Mouse (Mus musculus): ENCODE results near the gene Syn3.
"Not testable (repeated sequence)": the region's sequence is repeated elsewhere in the genome, so short reads cannot be mapped to it uniquely, and the experiment has no call there.

Gene Syn3

DNA sequence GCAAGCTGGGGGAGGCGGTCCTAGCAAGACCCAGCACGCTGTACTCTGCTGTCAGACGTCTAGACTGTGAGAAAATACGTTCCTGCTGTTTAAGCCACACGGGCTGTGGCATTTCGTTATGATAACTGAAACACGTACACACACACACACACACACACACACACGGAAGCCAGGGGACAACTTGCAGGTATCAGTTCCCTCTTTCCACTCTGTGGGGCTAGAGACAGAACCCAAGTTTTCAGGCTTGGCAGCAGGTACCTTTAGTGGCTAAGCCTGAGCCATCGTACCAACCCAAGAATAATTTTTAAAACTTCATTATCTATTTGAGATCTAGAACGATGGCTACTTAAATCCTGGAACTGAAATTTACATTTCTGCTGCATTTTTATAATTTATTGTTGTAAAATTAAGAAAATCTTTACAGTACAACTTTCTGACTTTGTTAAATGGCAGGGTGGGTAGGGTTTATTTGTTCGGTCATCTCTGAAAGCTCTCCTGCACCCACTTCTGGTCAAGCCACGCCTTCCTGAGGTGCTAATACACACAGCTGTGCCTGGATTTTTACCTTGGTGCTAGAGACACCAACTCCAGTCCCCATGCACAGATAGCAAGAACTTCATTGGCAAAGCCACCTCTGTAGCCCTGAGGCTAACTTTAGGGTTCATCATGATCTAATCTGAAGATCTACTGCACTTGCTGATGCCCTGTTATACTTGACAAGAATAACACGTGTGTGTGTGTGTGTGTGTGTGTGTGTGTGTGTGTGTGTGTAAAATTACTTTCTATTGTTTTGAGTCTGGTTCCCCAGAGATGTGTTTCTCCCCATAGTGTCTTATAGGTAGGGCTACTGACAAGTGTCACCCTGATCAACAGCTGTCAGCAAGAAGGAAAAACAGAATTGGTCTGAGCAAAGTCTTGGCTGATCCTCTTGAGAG is 29.8 kb downstream of the Syn3 start:
- no peak for DNase-seq (ENCODE audit: low spot score in 2 of 2)

DNA sequence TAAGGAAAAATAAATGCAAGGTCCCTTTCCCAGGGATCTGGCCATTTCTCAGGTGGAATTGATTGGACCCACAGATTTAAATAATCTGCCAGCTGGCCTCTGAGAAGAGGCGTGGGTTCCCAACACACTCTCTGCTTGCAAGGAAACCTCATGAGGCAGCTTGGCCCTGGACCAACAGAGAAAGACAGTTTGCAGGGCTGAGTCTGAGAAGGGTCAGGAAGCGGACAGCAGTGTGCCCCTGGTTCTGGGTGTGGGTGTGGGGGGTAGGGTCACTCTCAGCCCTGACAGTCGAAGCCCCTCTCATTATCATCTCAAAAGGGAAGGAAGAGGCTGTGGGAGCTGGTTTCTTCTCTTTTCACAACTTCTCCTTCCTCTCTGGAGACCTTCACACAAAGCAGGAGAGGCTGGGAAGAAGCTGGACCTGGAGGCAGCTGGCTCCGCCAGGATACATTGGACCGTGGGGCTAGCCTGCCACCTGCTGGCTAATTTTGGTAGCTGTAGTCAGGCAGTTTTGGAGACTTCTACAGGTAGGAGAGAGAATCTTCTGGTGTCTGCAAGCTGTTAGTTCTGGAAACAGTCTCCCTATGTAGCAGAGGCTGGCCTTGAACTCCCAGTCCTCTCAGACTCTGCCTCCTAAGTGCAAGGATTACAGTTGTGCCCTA is 35.0 kb downstream of the Syn3 start:
- peak; percentile 3 to 34 for DNase-seq (ENCODE audit: low spot score in 2 of 2)

DNA sequence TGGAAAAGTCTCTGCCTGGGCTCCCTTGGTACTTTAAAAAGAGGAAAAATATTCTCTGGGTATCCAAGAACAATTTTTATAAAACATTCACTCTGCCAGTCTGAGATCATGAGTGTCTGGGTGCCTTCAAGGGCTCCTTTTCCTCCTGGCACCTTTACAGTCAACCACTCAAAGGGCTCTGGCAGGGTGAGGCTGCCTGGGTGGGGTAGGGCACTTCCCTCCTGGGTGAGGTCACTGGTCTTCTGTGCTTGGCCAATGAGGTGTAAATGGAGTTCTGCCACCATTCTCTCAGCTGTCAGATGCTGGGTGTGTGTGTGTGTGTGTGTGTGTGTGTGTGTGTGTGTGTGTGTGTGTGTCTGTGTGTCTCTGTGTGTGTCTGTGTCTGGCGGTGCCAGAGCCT is 39.1 kb downstream of the Syn3 start:
- DNase-seq (ENCODE audit: low spot score in 2 of 2): no peak

DNA sequence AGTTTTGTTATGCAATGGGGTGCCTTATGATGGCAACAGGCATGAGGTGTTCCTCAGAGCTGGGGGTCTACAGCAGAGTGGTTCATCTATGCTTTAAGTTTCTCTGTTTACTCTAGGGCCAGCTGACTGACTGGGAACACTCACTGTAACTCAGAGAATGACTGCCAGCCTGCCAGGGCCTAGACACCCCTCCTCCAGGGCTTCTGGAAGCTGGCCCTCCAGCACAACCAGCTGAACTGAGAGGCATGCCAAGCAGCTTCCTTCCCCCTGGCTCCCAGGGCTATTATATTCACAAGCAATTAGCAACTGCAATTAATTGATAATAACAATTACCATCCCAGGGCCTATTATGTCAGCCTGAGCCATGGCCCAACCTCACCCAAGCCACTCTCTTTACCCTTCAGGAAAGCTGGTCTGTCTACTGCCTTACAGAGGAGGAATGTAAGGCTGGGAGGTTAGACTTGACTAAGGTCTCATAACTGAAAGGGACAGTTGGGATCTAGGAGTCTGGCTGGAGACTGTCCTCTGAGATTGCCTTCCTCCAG is 41.0 kb downstream of the Syn3 start:
- no peak for DNase-seq (ENCODE audit: low spot score in 2 of 2)

DNA sequence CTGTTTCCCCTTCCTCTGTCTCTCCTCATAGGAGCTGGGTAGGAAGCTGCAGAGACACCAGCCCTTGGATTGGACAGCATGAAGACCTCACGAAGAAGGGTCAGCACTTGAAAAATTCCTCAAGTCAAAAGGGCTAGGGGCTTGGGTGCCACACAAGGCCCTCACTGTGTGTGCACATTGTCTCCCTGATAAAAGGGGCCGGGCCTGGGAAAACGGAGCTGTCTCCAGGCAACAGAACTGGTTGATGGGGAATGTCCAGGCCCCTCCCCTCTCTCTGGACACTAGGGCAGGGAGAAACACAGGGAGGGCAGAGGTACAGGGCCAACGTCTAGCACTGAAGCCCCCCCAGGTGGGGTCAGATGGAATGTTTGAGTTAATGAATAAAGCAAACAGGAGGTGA is 41.5 kb downstream of the Syn3 start:
- DNase-seq (ENCODE audit: low spot score in 2 of 2): no peak

DNA sequence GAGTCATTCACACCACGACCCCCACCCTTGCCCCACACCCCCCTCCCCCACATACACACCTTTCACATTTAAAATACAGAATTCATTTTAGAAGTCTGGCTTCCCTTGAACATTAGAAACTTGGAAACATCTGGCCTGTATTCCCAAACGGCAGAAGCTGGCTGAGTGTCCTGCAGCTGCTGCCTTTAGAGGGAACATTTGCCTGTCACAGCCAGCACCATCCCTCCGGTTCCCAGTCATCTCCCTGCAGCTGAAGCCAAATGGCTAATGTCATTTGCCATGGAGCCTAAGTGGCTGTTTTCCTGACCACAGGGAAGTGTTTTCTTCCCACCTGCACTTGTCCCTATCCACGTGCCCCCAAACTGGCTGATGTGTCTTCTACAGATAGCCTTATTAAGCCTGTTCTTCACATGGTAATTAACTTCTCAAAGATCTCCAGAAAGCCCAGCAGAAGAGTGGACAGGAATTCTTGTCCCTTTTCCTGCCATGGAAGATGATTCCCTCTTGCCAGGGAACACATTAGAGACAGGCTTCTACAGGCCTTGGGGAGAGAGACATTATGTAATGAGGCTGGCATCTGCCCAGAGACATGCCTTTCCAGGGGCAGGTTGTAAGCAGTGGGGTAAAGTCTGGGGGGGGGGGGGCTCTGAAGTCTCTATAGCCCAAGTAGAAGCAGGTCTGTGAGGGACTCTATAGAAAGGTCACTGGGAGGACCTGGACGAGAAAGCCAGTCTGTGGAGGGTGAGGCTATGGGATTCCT is 43.2 kb downstream of the Syn3 start:
- no peak for DNase-seq (ENCODE audit: low spot score in 2 of 2)

DNA sequence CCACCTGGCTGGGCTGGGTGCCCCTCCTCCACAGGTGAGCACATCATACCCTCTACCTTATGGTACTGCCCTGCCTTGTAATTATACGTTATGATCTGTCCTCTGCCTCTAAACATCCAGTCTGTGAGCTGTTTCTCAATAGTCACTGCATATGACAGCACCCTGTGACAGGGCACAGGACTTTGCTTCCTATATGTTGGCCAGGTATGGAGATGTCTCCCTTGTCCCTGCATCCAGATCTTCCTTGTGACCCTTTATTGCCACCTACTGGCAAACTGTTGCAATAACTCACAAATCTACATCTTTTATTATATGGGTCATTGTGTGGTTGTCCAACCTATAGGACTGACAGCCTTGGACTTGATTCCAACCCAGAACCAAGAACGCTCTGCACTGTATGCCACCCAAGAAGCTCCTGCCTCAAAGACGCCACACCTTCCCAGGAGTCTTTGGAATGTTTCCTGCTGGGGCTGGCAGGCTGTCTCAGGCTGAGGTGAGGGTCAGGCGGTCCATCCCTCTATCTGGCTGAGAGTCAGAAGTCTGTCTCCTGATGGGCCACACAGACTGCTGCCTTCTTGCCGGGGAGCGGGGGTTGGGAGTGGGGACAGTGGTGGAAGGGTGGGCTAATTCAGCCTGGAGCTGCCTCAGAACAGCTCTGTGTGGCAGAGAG is 46.2 kb downstream of the Syn3 start:
- no peak for DNase-seq (ENCODE audit: low spot score in 2 of 2)

DNA sequence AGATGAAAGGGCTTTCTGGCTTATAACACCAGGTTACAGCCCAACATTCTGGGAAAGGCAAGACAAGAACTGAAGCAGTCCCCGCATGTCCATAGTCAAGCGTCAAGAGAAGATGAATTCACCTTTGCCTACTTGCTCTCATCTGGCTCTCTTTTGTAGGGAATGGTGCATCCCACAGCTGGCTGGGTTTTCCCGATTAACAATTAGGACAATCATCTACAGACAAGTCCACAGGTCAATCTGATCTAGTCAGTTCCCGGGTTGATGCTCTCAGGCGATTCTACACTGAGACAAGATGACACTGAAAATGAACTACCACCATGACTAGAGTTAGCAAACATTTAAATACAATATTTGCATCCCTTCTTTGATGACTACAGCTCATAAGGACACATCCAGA is 47.4 kb downstream of the Syn3 start:
- no peak for DNase-seq (ENCODE audit: low spot score in 2 of 2)

DNA sequence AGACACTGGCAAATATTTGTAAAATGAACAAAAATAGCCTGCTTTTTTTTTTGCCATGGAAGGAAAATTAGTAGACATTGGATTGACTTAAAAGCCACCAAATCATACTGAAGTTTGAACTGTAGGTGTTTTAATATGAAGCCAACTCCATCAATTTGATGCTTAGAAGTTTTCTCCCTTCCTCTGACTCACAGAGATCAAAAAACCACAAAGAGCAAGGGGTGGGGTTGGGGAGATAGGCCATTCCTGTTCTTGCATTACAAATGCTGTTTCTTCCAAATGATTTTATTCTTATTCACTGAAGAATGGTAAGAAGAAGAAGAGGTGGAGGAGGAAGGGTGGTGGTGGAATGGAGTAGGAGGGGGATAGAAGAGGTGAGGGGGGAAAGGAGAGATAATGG is 52.0 kb downstream of the Syn3 start:
- DNase-seq (ENCODE audit: low spot score in 2 of 2): no peak

DNA sequence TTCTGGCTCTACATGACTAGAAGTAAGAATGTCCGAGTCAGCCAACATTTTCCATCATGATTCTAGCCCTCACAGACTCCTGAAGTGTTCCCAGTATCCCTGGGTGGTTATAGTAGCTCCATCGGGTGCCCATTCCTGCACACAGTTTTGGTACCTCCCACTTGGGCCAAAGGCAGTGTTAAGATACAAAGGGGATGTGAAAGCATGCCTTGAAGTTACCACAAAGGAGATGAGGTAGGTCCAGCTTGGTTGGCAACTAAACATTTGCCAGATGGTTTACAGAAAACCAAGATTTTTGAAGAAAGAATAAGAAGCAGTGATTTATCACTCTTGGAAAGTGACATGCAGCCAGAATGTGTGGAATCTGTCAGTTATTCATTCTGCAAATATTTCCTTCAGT is 53.5 kb downstream of the Syn3 start:
- no peak for DNase-seq (ENCODE audit: low spot score in 2 of 2)

DNA sequence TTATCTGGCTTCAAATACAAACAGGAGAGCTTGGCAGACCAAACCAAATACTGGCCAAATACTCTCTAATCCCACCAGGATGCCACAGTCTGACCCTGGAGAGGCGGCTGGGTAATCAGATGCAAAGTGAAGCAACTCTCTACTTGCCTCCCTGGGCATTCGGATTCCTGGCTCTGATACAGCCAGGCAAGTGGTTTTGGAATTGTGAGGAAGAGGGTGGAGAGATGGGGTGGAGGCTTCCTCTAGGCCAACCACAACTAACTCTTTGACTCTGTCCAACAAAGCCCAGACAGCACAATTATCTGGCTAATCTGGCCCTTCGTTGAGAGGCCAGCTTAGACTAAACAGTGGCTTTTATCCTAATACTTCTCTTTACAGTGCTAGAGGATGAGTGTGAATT is 54.0 kb downstream of the Syn3 start:
- DNase-seq (ENCODE audit: low spot score in 2 of 2): no peak

DNA sequence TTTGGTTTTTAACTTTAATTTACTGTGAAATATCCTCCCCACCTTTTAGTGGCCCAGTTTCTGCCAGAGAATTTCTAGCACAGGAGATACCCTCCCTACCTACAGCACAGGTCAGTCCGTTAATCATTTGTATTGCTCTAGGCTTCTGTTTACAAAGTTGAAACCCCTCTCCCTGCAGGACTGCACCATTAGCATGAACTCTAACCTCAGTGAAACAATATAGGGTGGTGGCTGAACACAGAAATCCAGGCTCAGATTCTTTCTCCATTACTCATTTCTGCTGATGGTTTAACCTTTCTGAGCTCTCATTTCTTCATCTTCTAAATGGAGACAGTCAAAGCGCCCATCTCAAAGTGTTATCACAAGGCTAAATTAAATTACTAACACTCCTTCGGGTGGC is 56.9 kb downstream of the Syn3 start:
- no peak for DNase-seq (ENCODE audit: low spot score in 2 of 2)

DNA sequence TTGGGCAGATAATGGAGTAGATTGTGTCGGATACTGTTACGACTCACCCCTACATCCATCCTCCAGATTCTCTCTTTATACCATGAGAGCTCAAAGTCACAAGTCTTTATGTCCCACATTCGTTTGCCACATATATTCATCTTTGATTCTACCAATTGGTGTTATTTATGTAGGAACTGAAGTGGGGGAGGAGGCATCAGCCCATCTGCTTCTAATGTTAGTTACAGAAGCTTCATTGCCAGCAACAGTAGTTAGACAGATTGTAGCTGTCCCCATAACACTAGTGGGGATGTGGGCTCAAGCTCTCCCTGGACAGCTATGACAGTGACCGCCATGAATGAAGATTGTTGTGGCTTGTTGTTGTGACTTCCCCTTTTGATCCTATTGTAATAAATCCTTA is 59.1 kb downstream of the Syn3 start:
- DNase-seq (ENCODE audit: low spot score in 2 of 2): no peak

DNA sequence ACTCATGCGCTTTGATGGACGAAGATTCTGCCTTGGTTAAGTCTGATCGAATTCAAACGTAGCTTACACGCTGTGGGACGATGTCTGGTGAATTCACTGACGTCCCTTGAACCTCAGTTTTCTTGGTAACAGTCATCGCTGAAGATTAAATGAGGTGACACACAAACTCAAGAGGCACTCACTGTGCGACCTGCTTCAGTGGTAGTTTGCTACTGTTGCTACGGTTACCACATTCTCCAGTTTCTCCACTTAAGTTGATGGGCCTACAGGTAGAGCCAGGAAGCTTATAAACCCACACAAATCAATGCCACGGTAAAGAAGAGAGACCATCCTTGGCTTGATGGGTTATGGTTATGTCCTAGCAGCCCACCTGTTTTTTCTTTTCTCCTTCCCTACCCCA is 61.4 kb downstream of the Syn3 start:
- no peak for DNase-seq (ENCODE audit: low spot score in 2 of 2)

DNA sequence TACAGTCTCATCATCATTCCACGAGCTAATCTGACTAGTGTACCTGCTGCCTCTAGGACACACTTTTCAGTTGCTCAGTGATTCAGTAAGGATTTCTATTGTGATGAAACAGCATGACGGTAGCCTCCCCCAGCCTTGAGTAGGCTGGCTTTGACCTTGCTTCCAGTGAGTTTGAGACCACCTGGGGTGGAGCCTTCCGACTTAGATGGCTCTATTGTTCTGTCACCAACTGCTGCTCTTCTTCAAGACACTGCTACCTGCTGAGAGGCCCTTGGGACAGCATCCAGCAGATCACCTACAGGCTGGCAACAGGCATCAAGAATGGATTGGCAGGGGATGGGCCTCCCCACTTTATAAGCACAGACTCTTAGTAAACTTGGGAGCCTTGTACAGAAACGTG is 63.7 kb downstream of the Syn3 start:
- not testable (repeated sequence) for DNase-seq (ENCODE audit: low spot score in 2 of 2)

DNA sequence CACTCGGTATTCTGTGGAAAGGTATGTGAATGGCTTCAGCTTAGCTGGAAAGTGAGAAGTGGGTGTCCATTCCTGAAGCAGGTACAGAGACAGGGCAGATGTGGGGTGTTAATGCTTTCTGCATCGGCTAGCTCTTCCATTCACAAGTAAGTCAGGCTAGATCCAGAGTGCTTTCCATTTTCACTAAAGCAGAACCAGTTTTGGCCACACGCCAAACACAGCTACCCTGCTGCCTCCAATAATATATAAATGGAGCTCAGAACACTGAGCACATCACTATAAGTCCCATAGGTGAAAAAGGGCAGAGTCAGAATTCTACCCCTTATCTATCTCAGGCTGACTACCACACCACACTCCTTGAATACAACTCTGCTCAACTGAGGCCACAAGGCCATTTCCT is 69.0 kb downstream of the Syn3 start:
- DNase-seq (ENCODE audit: low spot score in 2 of 2): no peak

DNA sequence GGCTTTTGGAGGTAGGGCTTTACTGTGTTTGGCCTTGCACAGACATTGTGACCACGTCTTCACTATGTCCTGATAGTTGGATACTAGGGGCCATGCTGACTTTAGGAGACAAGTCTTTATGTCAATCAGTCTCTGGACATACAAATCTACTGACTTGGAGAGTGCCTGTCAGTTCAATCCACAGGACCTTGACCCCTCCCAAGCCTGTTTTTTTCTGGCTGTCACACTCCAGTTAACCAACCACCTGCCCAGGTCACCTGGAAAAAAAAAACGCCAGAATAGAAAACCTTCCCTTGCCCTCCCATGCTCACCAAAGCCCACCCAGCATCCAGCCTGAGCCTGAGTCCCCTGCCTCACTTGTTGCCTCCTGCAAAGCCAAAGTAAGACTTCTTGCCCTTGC is 70.7 kb downstream of the Syn3 start:
- DNase-seq (ENCODE audit: low spot score in 2 of 2): no peak

DNA sequence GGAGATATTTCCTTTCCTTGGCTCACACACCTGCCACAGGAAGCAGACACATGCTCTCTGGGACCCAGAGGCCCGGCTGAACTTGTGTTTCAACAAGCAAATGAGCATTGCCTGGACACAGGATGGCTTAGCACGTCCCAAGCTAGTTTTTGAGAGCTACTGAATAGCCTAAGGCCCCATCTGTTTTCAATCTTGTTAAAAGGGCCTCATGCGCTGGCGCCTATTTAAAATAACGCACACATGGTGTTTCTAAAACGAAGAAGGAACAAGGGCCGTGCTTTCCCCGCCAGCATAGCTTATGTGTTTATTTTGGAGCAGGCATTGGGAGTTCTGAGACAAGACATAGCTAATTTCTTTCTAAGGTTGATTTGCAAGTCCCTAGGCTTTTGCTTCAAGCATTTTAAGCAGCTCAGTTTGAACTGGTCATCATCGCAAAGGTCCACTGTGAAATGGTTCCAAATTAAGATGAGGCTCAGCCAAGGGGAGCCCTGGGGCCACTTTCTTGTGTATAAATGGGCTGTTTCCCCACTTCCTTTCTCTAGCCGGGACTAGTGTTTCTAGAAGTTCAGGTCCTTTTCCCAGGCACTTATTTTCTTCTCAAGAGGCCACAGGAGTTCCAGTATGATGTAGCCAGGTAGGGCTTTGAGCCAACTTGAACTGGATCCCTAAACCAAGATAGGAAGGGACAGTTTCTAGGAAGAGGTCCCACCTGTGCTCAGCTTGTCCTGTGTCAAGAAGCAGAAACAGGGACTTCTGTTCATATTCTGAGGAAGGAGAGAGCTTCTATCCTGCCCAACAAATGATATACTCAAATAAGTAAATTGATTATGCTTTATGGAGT is 72.8 kb downstream of the Syn3 start:
- no peak for DNase-seq (ENCODE audit: low spot score in 2 of 2)

DNA sequence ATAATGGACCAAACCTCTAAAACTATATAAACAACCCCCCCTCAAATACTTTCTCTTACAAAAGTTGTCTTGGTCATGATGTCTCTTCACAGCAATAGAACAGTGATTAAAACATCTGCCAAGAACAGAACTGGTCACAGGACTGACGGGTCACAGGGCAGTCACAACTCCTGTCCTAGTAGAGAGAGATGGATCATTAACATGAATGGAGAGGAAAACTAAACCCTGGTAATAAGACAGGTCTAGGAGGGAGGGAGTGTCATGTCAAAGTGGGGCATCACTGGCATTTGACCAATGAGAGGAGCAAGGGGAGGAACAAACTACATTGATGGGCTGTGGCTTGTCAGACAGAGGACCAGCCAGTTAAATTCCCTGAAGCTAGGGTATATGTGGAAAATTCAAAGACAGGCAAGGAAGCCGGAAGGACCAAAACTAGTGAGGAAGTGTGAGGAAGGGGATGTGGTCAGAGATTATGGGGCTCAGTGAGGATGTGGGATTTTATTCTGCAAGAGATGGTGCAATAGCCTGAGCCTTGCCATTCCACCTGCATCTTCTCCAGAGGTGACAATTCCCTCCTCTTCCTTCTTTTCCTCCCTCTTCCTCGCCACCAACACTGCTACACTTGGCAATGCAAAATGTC is 76.8 kb downstream of the Syn3 start:
- no peak for DNase-seq (ENCODE audit: low spot score in 2 of 2)

DNA sequence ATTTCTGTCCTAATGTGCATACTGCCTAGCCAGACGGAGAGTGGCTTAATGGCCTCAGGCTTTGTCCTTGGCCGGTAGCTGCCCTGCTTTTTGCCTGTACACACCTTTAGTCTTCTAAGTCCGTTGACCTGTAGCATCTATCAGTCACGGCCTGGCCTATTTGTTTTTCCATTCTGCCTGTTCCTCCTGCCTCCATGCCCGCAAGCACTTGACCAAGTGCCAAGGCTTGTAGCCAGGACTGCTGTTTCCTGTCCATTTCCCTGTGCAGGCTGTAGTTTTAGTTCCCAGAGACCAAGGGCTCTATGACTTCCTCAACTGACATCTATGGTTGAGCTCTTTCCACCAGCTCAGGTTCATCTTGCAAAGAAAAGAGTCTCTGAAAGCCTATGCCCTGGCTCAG is 79.8 kb downstream of the Syn3 start:
- no peak for DNase-seq (ENCODE audit: low spot score in 2 of 2)

All from natural killer cell, adult 2 months (primary cell).